Mouse (Mus musculus) cerebellum, adult 18-20 months (tissue): ENCODE data around the gene Olfr575.

Experiments used
- DNase-seq, 2 experiments: peaks; one replicate each; pipeline ENCODE4 v3.0.0; 2021

Gene Olfr575

GRCm38 (mm10) chr7:102958593-102958992 is at the start of gene Olfr575:
TSS of gene Olfr575 (minus strand) at chr7:102958775.
- no peak for DNase-seq

GRCm38 (mm10) chr7:102989224-102989623 is 30.6 kb upstream of the Olfr575 start, which contains the start of gene Olfr578:
TSS of gene Olfr578 (minus strand) at chr7:102989324.
- no peak for DNase-seq

- DNase-seq: no peak
These were observed 17.3 kb upstream of the Olfr575 start, which contains the start of gene Olfr577 for GRCm38 (mm10) chr7:102975843-102976242. TSS of gene Olfr577 (minus strand) at chr7:102975943.

- DNase-seq: no peak
These were observed 15.8 kb upstream of the Olfr575 start for GRCm38 (mm10) chr7:102974399-102974798.

- DNase-seq: no peak
These were observed 3.8 kb upstream of the Olfr575 start, which contains the start of gene Olfr576 for GRCm38 (mm10) chr7:102962360-102962759. TSS of gene Olfr576 (plus strand) at chr7:102962660.

- DNase-seq: no peak
These were observed 438 bp downstream of the Olfr575 start for GRCm38 (mm10) chr7:102958137-102958536.

GRCm38 (mm10) chr7:102950732-102951131 is 7.8 kb downstream of the Olfr575 start:
- DNase-seq: no peak

GRCm38 (mm10) chr7:102948167-102948566 is 10.4 kb downstream of the Olfr575 start, which contains the start of gene Olfr574:
TSS of gene Olfr574 (plus strand) at chr7:102948467.
- no peak for DNase-seq

- no peak for DNase-seq
These were observed 15.2 kb downstream of the Olfr575 start for GRCm38 (mm10) chr7:102943417-102943816.

GRCm38 (mm10) chr7:102942475-102942874 is 16.1 kb downstream of the Olfr575 start, which contains the start of gene Olfr573-ps1:
TSS of gene Olfr573-ps1 (minus strand) at chr7:102942575.
- DNase-seq: no peak

GRCm38 (mm10) chr7:102927105-102927504 is 31.5 kb downstream of the Olfr575 start:
- DNase-seq: no peak

- DNase-seq: no peak
These were observed 34.5 kb downstream of the Olfr575 start, which contains the start of gene Olfr572 for GRCm38 (mm10) chr7:102924109-102924508. TSS of gene Olfr572 (plus strand) at chr7:102924409.

- peak in 1 of 2 experiments; percentile 8 for DNase-seq
These were observed 38.9 kb downstream of the Olfr575 start for GRCm38 (mm10) chr7:102919632-102920031.

- DNase-seq: no peak
These were observed 41.3 kb downstream of the Olfr575 start, which contains the start of gene Olfr571 for GRCm38 (mm10) chr7:102917032-102917875. TSS of gene Olfr571 (minus strand) at chr7:102917536.

- DNase-seq: no peak
These were observed 42.2 kb downstream of the Olfr575 start for GRCm38 (mm10) chr7:102916405-102916804.

GRCm38 (mm10) chr7:102915261-102915660 is 43.3 kb downstream of the Olfr575 start:
- no peak for DNase-seq
